Mouse (Mus musculus) thymus, adult 18-20 months (tissue): ENCODE data around the gene Il12rb1.

ENCODE experiments used
- DNase-seq, 2 experiments: peaks; one replicate each; pipeline ENCODE4 v3.0.0; 2022; ENCODE audit warnings: mixed read lengths in 2 of 2

The Il12rb1 gene

DNA sequence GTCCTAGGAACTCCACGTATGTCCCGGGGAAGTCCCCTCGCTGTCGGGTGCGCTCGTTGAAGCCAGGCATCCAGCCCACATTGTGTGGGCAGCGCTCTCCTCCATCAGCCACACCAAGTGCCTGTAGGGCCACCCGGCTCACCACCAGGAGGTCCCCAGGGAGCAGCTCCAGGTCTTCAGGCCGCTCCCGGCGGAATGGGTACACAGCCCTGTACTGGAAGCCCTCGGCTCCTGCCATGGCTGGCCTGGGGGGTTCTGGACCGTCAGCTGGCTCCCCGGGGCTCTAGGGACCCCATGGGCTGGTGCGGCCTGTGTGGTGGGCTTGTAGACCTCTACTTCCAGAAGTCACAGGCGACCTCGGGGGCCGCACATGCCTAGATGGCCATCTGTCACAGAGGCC, 33.5 kb upstream of the Il12rb1 start:
- DNase-seq = no peak

DNA sequence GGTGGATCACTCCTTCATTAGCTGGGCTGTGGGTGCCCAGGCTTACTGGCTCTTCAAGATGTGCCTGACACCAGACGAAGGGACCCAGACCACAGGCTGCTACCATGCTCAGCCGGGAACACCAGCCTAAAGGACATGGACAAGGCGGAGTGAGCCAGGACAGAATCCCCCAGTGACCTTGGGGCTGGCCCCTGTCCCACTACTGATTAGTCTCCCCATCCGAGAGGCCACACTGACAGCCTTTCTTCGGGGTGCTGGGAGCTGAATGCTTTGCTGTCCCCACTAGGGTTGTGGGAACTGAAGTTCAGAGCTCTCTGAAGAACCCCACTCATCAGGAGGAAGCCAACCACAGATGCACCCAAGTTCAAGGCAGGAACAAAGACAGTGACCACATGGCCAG, 33.0 kb upstream of the Il12rb1 start:
- DNase-seq = no peak

DNA sequence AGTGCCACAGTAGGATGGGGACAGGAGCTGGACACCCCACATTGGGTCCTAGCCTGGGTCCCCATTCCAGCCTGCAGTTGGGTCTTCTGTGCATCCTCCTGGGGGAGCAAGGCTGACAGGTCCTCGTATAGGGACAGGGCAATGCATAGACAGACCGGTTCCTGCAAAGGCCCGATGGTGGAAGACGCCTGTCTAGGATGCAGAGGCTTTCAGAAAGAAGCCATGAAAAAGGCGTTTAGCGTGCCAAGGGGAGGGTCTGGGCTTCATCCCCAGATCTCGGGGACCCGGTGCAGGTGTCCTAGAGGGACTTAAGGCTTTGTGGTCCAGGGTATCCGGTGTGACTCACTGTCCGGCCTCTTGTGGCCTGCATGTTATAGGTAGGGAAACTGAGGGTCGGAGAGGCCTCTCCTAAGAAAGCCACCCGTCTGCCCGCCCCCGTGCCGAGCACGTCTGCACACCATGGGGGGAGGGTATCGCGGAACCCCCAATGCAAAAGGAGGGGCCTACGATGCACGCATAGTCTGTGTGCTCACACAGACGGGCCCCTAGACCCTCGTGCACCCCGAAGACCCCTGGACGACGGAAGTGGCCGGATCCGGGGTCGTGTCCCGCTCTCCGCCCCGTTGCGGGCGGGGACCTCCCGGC, 32.3 kb upstream of the Il12rb1 start:
- peak in 1 of 2 experiments; percentile 39 for DNase-seq

DNA sequence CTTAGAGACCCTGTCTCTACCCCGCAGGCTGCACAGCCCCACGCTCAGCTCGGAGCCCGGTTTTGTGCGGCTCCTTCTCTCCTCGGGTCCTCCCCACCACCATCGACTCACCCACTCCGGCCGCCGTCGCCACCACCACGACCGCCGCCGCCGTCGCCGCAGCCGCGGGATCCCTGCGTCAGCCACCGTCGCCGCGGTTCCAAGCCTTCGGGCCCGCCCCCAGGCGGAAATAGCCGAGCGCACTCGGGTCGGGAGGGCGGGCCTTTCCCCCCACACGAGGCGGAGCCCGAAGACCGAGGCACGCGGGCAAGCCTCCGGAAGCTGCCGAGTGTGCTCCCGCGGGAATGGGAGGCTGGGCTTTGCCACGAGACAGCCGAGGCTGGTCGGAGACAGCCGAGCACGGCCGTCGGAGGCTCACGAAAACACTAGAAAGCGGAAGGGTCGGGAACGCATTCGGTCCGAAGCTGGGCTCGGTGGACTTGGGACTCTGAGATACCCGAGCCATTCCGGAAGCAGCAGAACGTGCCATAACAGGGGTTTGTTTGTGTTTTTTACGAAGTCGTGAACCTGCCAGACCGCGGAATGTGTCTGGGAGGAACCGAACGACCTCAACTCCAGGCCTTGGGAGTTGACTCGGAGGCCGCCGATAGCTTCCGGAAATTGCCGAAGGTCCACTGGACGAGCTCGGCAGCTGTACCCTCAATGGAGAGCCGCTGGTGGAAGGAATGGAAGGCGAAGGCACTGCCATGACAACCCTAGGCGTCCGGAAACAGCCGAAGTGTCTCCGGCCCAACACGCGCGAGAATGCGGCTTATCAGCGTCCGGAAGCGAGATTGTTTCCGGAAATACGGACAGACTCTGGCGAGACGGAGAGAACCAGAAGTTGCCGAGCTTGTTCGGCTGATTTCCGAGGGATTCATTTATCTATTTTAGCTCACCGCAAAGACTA, 31.5 kb upstream of the Il12rb1 start, which contains the start of gene Pik3r2:
Gene Pik3r2 (minus strand): TSS at position 218 of the 949 bp plus-strand sequence.
- DNase-seq = peak; percentile 93

DNA sequence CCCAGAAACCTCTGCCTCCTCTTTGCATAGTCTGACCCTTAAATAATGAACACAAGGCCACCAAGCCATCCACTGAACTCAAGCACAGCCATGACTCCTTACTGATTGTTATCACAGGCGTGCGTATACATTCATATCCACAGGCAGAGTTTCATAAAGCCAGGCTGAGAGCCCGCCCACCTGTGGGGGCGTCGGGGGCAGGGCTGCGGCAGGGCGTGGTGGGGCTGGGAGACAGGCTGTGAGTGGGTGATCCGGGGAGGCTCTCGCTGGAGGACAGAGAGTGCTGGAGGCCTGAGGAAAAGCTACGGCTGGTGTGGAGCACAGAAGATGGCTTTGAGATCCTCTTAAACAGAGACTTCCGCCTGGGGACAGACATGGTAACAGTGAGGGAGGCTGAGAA, 28.2 kb upstream of the Il12rb1 start:
- no peak for DNase-seq

DNA sequence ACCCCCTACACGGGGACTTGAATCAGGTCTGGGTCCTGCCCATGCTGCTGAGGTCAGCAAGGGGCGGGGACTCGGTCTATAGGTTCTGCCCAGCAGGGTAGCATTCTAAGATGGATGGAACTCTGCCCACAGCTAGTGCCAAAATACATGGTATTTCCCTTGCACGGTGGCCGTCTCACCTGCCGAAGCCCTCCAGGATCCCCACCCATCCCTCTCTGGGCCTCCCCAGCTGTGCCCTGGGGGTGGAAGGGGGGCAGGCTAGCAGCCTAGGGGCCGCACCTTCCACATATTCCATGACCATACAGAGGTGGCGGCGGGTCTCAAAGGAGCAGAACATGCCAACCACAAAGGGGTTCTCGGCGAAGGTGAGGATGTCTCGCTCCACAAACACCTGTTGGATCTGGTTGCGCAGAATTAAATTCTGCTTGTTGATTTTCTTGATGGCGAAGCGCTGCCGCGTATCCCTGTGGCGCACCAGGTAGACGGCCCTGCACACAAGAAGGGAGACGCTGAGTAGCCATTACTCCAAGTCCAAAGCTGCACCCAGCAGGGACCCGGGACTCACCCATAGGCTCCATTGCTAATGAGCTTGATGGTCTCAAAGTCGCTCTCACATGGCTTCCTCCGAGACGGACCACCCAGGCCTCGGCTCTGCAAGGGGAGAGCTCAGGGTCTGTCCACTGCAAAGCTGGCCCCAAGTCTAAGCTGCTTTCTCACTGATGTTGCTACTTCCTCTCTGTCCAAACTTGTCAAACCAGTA, 21.8 kb upstream of the Il12rb1 start:
- no peak for DNase-seq

DNA sequence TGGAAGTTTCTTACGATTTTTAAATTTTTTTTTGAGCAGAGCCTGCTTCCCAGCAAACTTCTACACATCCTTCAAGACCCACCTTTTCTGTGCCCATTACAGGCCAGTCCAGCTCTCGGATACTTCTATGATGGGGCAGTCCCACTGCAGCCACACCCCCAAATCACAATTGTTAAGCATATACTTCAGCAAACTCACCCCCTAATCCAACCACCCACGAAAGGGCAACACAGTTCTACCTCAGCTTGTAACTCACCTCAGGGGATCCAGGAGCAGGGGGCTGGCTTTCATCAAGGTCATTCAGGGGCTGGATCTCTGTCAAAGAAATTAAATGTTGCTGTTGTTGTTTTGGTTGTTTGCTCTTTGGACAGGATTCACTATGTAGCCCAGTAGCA, 21.2 kb upstream of the Il12rb1 start:
- DNase-seq = no peak

DNA sequence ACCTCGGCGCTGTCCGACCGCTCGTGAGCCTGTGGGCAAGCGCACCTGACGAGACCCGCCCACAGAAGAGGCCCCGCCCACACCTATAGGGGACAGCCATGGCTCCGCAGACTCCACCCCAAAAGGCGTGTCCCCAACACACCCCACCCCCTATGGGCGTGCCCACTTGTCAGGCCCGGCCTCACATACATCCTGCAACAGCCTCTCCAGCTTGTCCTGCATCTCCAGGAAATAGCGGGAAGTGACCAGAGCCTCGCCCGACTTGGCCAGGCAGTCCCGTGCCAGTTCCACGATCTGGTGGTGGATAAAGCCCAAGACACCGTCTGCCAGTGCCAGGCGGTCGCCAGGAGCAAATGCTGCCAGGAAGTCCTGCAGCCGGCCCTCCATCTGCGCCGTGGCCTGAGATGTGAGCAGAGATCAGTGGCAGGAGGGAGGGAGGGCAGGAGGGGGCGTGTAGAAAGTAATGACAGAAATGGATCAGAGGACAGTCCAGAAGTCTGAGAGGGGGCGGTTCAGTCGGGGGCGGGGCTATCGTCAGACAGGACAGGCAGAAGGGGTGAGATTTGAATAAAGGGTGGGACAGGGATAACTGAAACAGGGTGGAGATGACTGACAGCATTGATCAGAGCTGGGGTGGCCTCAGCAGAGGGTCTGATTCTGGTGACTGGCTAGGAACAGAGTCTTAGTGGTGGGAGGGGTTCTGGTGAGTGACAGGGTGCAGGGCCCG, 20.1 kb upstream of the Il12rb1 start:
- DNase-seq = no peak

DNA sequence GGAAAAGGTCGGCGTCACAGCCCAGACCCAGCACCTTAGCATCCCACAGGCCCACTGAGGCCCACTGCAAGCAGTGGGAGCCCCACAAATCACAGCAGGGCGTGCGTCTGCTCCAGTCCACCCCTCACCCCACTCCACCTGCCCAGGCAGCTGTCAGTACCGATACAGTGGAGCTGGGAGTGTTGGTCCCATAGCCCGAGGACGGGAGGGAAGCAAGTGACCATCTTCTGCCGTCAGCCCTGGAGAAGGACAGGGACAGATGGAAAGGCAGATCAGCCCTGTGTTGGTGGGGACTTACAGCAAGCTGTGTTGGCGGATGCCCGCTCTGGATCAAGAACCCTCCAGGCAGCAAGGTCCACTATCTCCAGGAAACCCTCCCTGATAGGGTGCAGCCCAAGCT, 19.2 kb upstream of the Il12rb1 start:
- DNase-seq = no peak

DNA sequence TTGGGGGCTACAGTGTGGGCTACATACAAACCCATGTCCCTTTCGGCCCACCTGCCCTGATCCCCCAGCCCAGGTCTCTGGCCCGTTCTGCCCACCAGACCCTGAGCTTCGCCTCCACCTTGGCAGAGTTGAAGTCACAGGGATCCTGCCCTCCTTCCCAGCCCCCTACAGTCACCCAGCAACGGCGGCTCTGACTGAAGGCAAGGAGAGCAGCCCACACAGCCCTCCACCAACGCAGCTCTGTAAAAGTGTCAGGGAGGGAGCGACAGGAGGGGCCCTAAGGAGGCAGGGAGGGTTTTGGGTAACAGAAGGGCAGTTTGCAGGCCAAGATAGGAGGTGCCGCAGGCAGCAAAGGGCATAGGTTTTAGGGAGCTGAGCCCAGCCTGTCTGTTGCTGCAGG, 17.4 kb upstream of the Il12rb1 start:
- no peak for DNase-seq

DNA sequence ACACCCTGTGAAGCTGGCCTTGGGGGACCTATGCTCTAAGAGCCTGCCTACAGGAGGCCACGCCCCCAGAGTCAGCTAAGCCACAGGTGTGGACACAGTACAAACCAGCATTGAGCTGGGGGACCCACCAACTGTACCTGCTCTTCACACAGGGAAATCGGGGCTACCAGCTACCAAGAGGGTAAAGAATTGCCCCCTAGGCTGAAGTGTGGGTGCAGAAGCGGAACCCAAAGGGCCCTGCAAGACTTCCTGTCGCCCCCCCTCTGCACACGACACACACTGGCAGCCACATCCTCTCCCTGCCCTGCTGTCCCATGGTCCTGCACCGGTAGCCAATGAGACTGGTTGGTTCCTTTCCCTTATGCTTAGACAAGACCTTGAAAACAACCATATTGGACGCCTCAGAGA, 17.0 kb upstream of the Il12rb1 start:
- peak; percentile 69 to 85 for DNase-seq

DNA sequence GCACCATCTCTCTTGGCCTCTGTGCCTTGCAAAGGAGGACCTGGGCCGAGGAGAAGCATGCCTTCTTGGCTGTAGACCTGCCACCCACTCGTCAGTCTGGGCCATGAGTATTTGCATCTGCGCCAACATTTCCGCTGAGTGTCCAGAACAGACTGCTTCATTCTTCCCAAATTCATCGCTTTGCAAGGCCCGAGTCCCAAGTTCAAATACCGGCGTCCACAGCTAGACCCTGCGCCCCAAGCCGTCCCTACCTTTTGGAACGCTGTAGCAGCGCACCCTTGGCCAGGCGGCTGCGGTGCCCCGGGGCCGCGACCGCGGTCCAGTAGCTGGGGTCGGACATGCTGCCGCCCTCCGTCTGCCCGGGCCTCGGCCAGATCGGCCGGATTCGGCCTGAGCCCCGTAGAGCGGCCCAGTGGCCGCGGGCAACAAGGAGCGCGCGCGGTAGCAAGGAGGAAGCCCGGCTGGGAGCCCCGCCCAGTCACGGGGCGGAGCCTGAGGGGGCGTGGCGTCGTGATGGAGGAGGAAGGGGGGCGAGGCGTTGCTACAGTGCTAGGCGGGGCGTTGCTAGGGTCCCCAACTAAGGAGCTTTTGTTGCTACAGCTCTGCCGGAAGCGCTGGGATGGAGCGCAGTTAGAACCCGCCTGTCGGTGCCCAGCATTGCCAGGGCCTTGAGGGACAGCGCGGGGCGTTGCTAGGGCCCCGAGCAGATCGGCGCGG, 16.1 kb upstream of the Il12rb1 start:
- DNase-seq = peak; percentile 96 to 98

DNA sequence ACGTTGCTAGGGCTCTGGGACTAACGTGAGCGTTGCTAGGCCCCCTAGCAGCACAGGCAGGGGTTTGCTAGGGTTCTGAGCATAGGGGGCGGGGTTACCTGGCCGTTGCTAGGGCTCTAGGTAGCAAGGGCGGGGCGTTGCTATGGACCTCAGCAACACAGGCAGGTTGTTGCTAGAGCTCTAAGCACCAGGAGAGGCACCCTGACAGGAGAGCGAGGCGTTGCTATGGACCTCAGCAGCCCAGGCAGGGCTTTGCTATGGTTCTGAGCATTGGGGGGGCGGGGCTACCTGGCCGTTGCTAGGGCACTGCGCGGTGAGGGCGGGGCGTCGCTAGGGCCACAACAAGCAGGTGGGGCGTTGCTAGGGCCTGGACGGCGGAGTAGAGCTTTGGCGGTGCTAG, 15.5 kb upstream of the Il12rb1 start:
- no peak for DNase-seq

DNA sequence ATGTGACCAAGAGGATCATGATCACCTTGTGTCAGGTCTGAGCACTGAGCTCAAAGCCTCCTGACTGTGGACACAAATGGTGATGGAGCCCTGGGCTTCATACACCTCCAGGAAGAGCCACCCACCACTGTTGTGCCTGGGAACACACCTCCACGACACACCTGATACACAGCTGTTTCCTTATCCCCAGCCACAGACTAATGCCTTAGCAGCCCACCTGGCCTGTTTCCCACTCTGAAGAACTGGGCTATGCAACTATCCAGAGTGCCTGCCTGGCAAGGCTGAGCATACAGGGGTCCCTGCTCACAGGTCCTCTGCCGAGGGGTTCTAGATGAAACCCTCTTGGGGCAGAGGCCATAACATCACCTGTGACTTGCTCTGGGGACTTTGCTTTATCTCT, 14.0 kb upstream of the Il12rb1 start:
- no peak for DNase-seq

DNA sequence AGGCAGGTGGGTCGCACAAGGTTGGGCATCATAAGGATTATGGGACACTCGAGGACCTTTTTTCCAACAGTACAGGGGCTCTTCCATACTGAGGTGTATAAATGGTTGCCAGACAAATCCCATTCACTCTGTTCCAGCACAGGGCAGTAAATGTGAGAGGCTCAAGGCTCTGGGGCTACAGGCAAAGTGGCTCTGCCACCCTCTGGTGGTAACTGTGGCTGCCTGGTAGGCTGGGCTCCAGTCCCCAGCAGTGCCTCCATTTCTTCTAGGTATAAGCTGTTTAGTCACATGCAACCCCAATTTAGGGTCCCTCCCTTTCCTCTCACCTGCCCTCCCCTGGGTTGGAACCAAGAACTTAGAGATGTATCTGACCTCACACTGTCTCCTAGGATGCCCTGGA, 12.9 kb upstream of the Il12rb1 start:
- DNase-seq = no peak

DNA sequence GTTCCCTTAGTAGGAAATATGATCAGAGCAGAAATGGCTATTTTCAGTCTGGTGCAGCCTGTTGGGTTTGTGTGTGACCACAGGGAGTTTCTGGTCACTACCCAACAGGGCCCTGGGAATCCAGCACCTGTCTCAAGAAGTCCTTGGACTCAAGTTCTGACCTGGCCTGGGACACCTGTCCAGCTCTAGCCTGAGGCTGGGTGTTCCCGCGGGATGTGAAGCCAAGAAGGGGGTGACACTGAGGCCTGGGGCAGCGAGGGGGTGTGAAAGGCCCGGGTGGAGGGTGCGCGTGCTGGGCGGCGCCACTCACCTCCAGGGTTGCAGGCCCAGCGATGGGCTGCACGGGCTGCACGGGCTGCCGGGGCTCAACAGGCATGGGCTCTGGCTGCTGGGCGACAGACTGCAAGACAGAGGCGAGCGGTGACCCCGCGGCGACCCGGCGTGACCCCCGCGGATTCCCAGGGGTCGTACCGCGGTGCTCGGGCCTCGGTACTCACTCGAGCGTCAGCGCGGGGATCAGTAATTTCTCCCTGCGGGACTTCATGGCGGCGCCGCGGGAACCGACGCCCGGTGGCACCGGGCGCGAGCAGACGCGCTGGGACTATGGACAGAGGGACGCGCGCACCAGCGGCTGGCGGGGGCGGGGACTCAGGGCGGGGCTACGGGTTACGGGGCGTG, 11.7 kb upstream of the Il12rb1 start:
- DNase-seq = no peak

DNA sequence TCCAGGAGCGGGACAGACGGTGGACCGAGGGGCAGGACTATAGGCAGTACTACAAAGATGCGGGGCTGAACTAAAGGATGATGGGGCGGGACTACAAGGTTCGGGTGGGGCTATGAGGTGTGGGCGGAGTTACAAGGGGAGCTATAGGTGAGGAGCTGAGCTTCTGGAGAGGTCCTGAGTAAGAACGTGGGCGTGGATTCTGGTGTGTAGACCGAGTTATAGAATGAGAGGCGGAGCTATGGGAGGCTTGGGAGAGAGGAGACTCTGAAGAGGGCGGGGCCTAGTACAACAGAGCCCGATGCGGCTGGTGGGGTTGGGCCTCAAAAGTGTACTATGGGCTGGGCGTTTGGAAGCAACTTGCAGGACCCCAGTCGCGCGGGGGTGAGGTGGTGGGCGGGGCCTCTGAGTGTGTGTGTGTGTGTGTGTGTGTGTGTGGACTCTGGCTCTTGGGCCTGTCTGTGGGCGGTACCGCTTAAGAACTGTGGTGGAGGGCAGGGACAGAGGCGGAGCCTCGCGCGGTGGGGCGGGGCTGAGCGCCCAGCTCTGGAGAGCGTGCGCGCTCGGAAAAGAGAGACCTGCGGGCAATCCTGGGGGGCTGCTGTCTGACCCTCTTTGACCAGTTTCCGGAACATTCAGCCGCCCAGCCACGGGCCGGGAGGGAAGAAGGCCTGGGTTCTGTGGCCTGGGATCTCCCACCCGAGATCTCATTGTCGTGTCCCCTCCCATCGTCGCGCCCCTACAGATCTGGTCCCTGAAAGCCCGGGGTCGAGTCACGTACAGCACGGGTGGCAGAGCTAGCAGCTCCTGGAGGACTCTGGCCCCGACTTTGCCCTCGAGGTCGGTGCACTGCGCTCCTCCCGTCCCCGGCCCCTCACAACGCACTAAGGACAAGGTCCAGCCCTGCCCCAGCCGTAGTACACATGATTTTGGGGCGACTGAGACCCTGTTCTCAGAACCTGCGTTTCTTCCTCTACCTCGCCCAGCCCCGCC, 10.9 kb upstream of the Il12rb1 start:
- DNase-seq = peak; percentile 64 to 81

DNA sequence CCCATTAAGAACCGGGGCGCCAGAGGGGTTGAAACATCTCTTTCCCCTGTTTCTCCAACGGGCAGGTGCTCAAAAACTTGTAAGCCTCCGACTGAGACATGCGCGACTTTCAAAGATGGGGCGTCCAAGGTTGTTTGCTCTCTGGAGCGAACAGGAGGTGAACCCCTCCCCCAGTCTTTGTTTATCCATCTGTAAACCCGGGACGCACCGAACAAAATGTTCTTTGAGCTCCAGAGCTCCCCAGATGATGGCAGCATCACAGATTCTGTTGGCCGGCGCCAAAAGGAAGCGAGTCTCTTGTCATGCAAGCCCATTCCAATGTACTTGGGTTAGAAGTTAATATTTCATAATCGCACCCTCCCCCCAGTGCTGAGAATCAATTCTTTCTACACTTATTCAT, 10.0 kb upstream of the Il12rb1 start:
- no peak for DNase-seq

DNA sequence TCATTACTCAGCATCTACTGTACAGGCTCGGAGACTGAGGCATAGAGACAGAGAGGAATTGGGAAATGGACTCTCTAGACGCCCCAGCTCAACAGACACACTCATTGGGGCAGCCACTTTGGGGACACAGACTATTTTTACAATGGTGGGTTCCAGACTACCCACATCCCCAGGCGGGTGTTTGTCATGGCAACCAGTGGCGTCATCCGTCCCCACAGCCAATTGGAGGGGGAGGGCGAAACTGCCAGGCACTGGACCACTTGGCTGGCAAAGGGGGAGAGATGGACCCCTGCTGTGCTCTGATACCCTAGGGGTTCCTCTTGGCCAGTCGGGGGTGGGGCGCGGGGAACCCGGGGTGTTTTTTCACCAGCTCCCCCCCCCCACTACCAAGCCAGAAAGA, 7.6 kb upstream of the Il12rb1 start:
- DNase-seq = no peak

DNA sequence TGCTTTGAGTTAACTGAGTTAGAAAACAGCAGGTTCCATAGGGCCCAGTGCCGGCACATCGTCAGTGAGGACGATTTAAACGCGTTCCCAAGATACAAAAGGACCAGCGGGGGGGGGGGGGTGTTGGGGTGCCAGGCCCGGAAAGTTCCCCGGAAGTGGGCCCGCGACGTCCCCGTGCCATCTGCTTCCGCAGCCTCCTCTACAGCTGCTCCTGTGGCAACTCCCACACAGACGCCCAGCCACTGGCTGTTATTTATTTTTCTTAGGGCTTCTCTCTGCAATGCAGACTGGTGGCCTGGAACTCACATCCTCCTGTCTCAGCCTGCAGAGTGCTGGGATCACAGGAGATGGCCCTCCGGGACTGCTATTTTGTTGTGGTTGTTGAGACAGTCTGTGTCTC, 7.1 kb upstream of the Il12rb1 start:
- DNase-seq = peak in 1 of 2 experiments; percentile 68
